Comparison of ENCODE assay signal across 17 mouse cellular contexts in the genomic region with DNA sequence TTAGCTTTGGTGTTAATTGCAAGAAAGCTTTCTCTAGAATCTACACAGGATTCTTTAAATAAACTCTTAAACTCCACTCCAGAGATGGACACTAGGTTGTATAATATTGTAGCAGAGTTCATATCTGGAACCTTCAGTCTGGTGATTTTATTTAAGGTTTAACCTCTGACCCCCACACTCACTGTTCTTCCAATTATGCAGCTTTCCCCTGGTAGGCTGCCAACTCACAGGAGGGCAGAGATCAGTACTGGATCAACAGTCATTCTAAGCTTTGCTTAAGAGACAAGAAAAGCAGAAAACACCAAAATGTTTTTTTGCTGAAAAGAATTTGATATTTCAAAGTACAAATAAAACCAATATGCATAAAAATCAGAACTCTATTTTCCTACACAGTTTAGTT.
DNase-seq lines count a peak whose midpoint lies in the region; ATAC-seq and TF ChIP-seq lines count a peak whose summit lies in the region.
"Had no signal": no experiment of that assay in that cellular context is flagged by ENCODE, and none has a peak within 500 bp of the region (broad histone marks: within the 10 kb centered on the region; RNA-seq: fewer than 3 reads in every experiment).

No protein-coding gene starts in this region.

- H3K4me2 ChIP-seq in kidney, postnatal 0 days (ENCODE audit: low read length) = no peak overlapping the region
- H3K4me2 ChIP-seq in liver, postnatal 0 days (ENCODE audit: low read depth, low read length) = no peak overlapping the region
- H3K4me2 ChIP-seq: hindbrain, embryonic 13.5 days; limb, embryonic 12.5 days; midbrain, embryonic 13.5 days; neural tube, embryonic 12.5 days; stomach, embryonic 15.5 days had no signal

- no peaks in the 10 kb centered on the region for H3K9me3 ChIP-seq in kidney, postnatal 0 days (replicated peaks; ENCODE audit: low read length)
- no peaks in the 10 kb centered on the region for H3K9me3 ChIP-seq in liver, postnatal 0 days (ENCODE audit: low read length)
- H3K9me3 ChIP-seq: hindbrain, embryonic 13.5 days; limb, embryonic 12.5 days; midbrain, embryonic 13.5 days; neural tube, embryonic 12.5 days; stomach, embryonic 15.5 days had no signal

- H3K36me3 ChIP-seq in kidney, postnatal 0 days (ENCODE audit: insufficient read depth, low read length) = no peaks in the 10 kb centered on the region
- no peaks in the 10 kb centered on the region for H3K36me3 ChIP-seq in liver, postnatal 0 days (replicated peaks; ENCODE audit: insufficient read depth, low read length)
- H3K36me3 ChIP-seq: hindbrain, embryonic 13.5 days; neural tube, embryonic 12.5 days; stomach, embryonic 15.5 days had no signal

- H3K27me3 ChIP-seq in kidney, postnatal 0 days (ENCODE audit: insufficient read depth, low read length) = no peaks in the 10 kb centered on the region
- no peaks in the 10 kb centered on the region for H3K27me3 ChIP-seq in liver, postnatal 0 days (ENCODE audit: insufficient read depth, low read length)
- H3K27me3 ChIP-seq: hindbrain, embryonic 13.5 days; limb, embryonic 12.5 days; midbrain, embryonic 13.5 days; neural tube, embryonic 12.5 days; stomach, embryonic 15.5 days had no signal

- ATAC-seq in kidney, postnatal 0 days (replicated peaks; ENCODE audit: low FRiP score, low read depth) = no peak; the same call in 1 of the 2 replicates
- ATAC-seq in liver, postnatal 0 days = peak; percentile 66; the same call in 1 of the 2 replicates
- ATAC-seq in megakaryocyte progenitor cell, adult 5-6 weeks (replicated peaks; ENCODE audit: poor library complexity) = no peak
- ATAC-seq: intestine, postnatal 0 days; midbrain, embryonic 13.5 days had no signal

- no peak overlapping the region for H3K9ac ChIP-seq in kidney, postnatal 0 days (ENCODE audit: low read depth, low read length)
- H3K9ac ChIP-seq in liver, postnatal 0 days (replicated peaks) = no peak overlapping the region
- H3K9ac ChIP-seq: hindbrain, embryonic 13.5 days; limb, embryonic 12.5 days; midbrain, embryonic 13.5 days; neural tube, embryonic 12.5 days; stomach, embryonic 15.5 days had no signal

- no peaks in the 10 kb centered on the region for H3K4me1 ChIP-seq in kidney, postnatal 0 days (replicated peaks; ENCODE audit: insufficient read depth, low read length)
- no peaks in the 10 kb centered on the region for H3K4me1 ChIP-seq in liver, postnatal 0 days (ENCODE audit: insufficient read depth)
- H3K4me1 ChIP-seq: hindbrain, embryonic 13.5 days; limb, embryonic 12.5 days; midbrain, embryonic 13.5 days; neural tube, embryonic 12.5 days; stomach, embryonic 15.5 days had no signal

- DNase-seq in adrenal gland, adult (ENCODE audit: inconsistent age in 2 of 2, low spot score in 1 of 2) = peak; percentile 14 to 48
- DNase-seq in adrenal gland, postnatal 4 days (ENCODE audit: low spot score in 2 of 2) = no peak
- DNase-seq in left cerebral cortex, postnatal 4 days = peak; percentile 25
- DNase-seq in left cerebral cortex, postnatal 14 days (ENCODE audit: low spot score in 2 of 2) = no peak
- DNase-seq in kidney, postnatal 0 days (ENCODE audit: low spot score) = peak; percentile 48
- DNase-seq in liver, postnatal 0 days = peak; percentile 57
- DNase-seq in B cell, adult 2 months = no peak
- DNase-seq: lung, postnatal 4 days; thymus, postnatal 14 days had no signal

- H3K4me3 ChIP-seq in kidney, postnatal 0 days (replicated peaks; ENCODE audit: low read depth, low read length) = no peak overlapping the region
- H3K4me3 ChIP-seq in liver, postnatal 0 days (ENCODE audit: low read depth, low read length) = no peak overlapping the region
- H3K4me3 ChIP-seq: erythroblast, embryonic 14.5 days; hindbrain, embryonic 13.5 days; limb, embryonic 12.5 days; midbrain, embryonic 13.5 days; neural tube, embryonic 12.5 days; stomach, embryonic 15.5 days had no signal

- no peak for TF ChIP-seq CTCF in kidney, postnatal 0 days (IDR thresholded peaks at IDR 0.05; ENCODE audit: low read depth)
- no peak for TF ChIP-seq CTCF in liver, postnatal 0 days (IDR thresholded peaks at IDR 0.05; ENCODE audit: low read depth)

- no peak for TF ChIP-seq EP300 in liver, postnatal 0 days (IDR thresholded peaks at IDR 0.05; ENCODE audit: low read depth)

- intact Hi-C loops in left cerebral cortex, postnatal 4 days (cut with DNase I) = no loop called here
- intact Hi-C loops in left cerebral cortex, postnatal 14 days (cut with DNase I) = no loop called here

- H3K27ac ChIP-seq in kidney, postnatal 0 days = no peak overlapping the region
- H3K27ac ChIP-seq in liver, postnatal 0 days (ENCODE audit: low read depth) = 0 out of 2 replicates have a peak overlapping the region, but pooled peaks have one; percentile 3
- H3K27ac ChIP-seq: hindbrain, embryonic 13.5 days; limb, embryonic 12.5 days; midbrain, embryonic 13.5 days; neural tube, embryonic 12.5 days; stomach, embryonic 15.5 days had no signal

Comparison
In these comparisons a context has a peak if more than half of its experiments do, and no peak if none do; other contexts are left out.
1. DNase-seq: peak in adrenal gland, adult (2 of 2), left cerebral cortex, postnatal 4 days (single experiment), kidney, postnatal 0 days (single experiment) and liver, postnatal 0 days (single experiment); none in adrenal gland, postnatal 4 days (0 of 2), left cerebral cortex, postnatal 14 days (0 of 2) and B cell, adult 2 months (0 of 2).